Mouse (Mus musculus): Measurements from ENCODE around the gene D130052B06Rik. TPM values are rescaled to one million over a fixed set of nuclear protein-coding genes. Genes with fewer than 3 reads are reported as not detected.

D130052B06Rik gene
- polyA plus RNA-seq, 1 experiment from 2014 or later = 0.16 TPM

GRCm38 (mm10) chr11:33607784-33608183 is 8.7 kb downstream of the D130052B06Rik start:
- H3K27me3 ChIP-seq = 0 out of 2 replicates have a peak, but pooled peaks cover 5% of the 10 kb centered on the region
- no peaks in the 10 kb centered on the region for H3K36me3 ChIP-seq
- WGBS = 39% methylated on average over 3 of the region's 3 CpGs
- no peak for ATAC-seq (ENCODE audit: low FRiP score)
- no peak overlapping the region for H3K27ac ChIP-seq
- H3K4me3 ChIP-seq = no peak overlapping the region
- no peaks in the 10 kb centered on the region for H3K9me3 ChIP-seq
- H3K4me2 ChIP-seq = no peak overlapping the region
- H3K9ac ChIP-seq = no peak overlapping the region
- no peaks in the 10 kb centered on the region for H3K4me1 ChIP-seq (replicated peaks)

- Histone ChIP-seq H3K36me3 (no peaks in the 10 kb centered on the region), H3K9me3 (no peaks in the 10 kb centered on the region), H3K27ac (no peak overlapping the region), H3K4me3 (no peak overlapping the region), H3K4me1 (replicated peaks) (no peaks in the 10 kb centered on the region), H3K27me3 (peaks cover 13% of the 10 kb centered on the region; the same call in 1 of the 2 replicates), H3K9ac (no peak overlapping the region), H3K4me2 (no peak overlapping the region)
- WGBS = 10% methylated on average over 15 of the region's 15 CpGs
- ATAC-seq (ENCODE audit: low FRiP score) = peak; percentile 77; the same call in 1 of the 2 replicates
Observed at GRCm38 (mm10) chr11:33614218-33614617, 15.1 kb downstream of the D130052B06Rik start.

GRCm38 (mm10) chr11:33627136-33627742 is 28.1 kb downstream of the D130052B06Rik start:
- Histone ChIP-seq H3K9ac (no peak overlapping the region), H3K27me3 (no peaks in the 10 kb centered on the region), H3K4me2 (no peak overlapping the region), H3K9me3 (no peaks in the 10 kb centered on the region), H3K4me3 (no peak overlapping the region), H3K4me1 (replicated peaks) (no peaks in the 10 kb centered on the region), H3K27ac (no peak overlapping the region), H3K36me3 (no peaks in the 10 kb centered on the region)
- WGBS = 90% methylated on average over 4 of the region's 4 CpGs
- ATAC-seq (ENCODE audit: low FRiP score) = no peak

GRCm38 (mm10) chr11:33637107-33637506 is 38.0 kb downstream of the D130052B06Rik start:
- no peak overlapping the region for H3K4me2 ChIP-seq
- no peaks in the 10 kb centered on the region for H3K27me3 ChIP-seq
- H3K9ac ChIP-seq = no peak overlapping the region
- no peak overlapping the region for H3K27ac ChIP-seq
- no peak for ATAC-seq (ENCODE audit: low FRiP score)
- H3K9me3 ChIP-seq = no peaks in the 10 kb centered on the region
- H3K4me1 ChIP-seq (replicated peaks) = no peaks in the 10 kb centered on the region
- peaks cover 7% of the 10 kb centered on the region for H3K36me3 ChIP-seq
- H3K4me3 ChIP-seq = no peak overlapping the region
- 96% methylated on average over 2 of the region's 2 CpGs for WGBS

GRCm38 (mm10) chr11:33649358-33649757 is 50.3 kb downstream of the D130052B06Rik start:
- H3K36me3 ChIP-seq = no peaks in the 10 kb centered on the region
- no peaks in the 10 kb centered on the region for H3K9me3 ChIP-seq
- 75% methylated on average over 2 of the region's 2 CpGs for WGBS
- H3K4me2 ChIP-seq = no peak overlapping the region
- H3K4me3 ChIP-seq = no peak overlapping the region
- H3K27me3 ChIP-seq = no peaks in the 10 kb centered on the region
- ATAC-seq (ENCODE audit: low FRiP score) = no peak
- no peak overlapping the region for H3K9ac ChIP-seq
- no peaks in the 10 kb centered on the region for H3K4me1 ChIP-seq (replicated peaks)
- H3K27ac ChIP-seq = no peak overlapping the region

- H3K9me3 ChIP-seq = no peaks in the 10 kb centered on the region
- no peak overlapping the region for H3K4me3 ChIP-seq
- peaks cover 5% of the 10 kb centered on the region for H3K4me1 ChIP-seq (replicated peaks)
- 92% methylated on average over 2 of the region's 2 CpGs for WGBS
- no peaks in the 10 kb centered on the region for H3K27me3 ChIP-seq
- no peak overlapping the region for H3K9ac ChIP-seq
- H3K27ac ChIP-seq = no peak overlapping the region
- no peak overlapping the region for H3K4me2 ChIP-seq
- ATAC-seq (ENCODE audit: low FRiP score) = no peak
- H3K36me3 ChIP-seq = no peaks in the 10 kb centered on the region
Observed at GRCm38 (mm10) chr11:33654485-33654884, 55.4 kb downstream of the D130052B06Rik start.

- Histone ChIP-seq H3K4me1 (replicated peaks) (peaks cover 5% of the 10 kb centered on the region), H3K27ac (no peak overlapping the region), H3K4me2 (no peak overlapping the region), H3K9me3 (no peaks in the 10 kb centered on the region), H3K9ac (no peak overlapping the region), H3K27me3 (no peaks in the 10 kb centered on the region), H3K4me3 (no peak overlapping the region), H3K36me3 (no peaks in the 10 kb centered on the region)
- WGBS = 89% methylated on average over 3 of the region's 3 CpGs
- ATAC-seq (ENCODE audit: low FRiP score) = no peak
Observed at GRCm38 (mm10) chr11:33655221-33655620, 56.1 kb downstream of the D130052B06Rik start.

GRCm38 (mm10) chr11:33655861-33656593 is 56.9 kb downstream of the D130052B06Rik start:
- H3K4me1 ChIP-seq (replicated peaks) = peaks cover 5% of the 10 kb centered on the region
- whole genome bisulfite sequencing = 78% methylated on average over 7 of the region's 7 CpGs
- no peaks in the 10 kb centered on the region for H3K27me3 ChIP-seq
- H3K4me3 ChIP-seq = no peak overlapping the region
- ATAC-seq (ENCODE audit: low FRiP score) = no peak
- no peaks in the 10 kb centered on the region for H3K9me3 ChIP-seq
- H3K9ac ChIP-seq = no peak overlapping the region
- H3K36me3 ChIP-seq = no peaks in the 10 kb centered on the region
- H3K27ac ChIP-seq = no peak overlapping the region
- no peak overlapping the region for H3K4me2 ChIP-seq

- Histone ChIP-seq H3K27ac (no peak overlapping the region), H3K4me3 (no peak overlapping the region), H3K4me1 (replicated peaks) (peaks cover 18% of the 10 kb centered on the region), H3K4me2 (no peak overlapping the region), H3K9ac (no peak overlapping the region), H3K36me3 (no peaks in the 10 kb centered on the region), H3K27me3 (no peaks in the 10 kb centered on the region), H3K9me3 (no peaks in the 10 kb centered on the region)
- 86% methylated on average over 13 of the region's 13 CpGs for WGBS
- no peak for ATAC-seq (ENCODE audit: low FRiP score)
Observed at GRCm38 (mm10) chr11:33660016-33660913, 61.2 kb downstream of the D130052B06Rik start.

GRCm38 (mm10) chr11:33663599-33663998 is 64.5 kb downstream of the D130052B06Rik start:
- H3K4me3 ChIP-seq = no peak overlapping the region
- H3K27ac ChIP-seq = no peak overlapping the region
- 88% methylated on average over 2 of the region's 2 CpGs for WGBS
- no peaks in the 10 kb centered on the region for H3K9me3 ChIP-seq
- H3K36me3 ChIP-seq = no peaks in the 10 kb centered on the region
- H3K4me1 ChIP-seq (replicated peaks) = peaks cover 33% of the 10 kb centered on the region
- H3K9ac ChIP-seq = no peak overlapping the region
- no peaks in the 10 kb centered on the region for H3K27me3 ChIP-seq
- ATAC-seq (ENCODE audit: low FRiP score) = no peak
- H3K4me2 ChIP-seq = no peak overlapping the region

GRCm38 (mm10) chr11:33668376-33668775 is 69.3 kb downstream of the D130052B06Rik start:
- Histone ChIP-seq H3K4me3 (no peak overlapping the region), H3K36me3 (no peaks in the 10 kb centered on the region), H3K4me1 (replicated peaks) (peaks cover 40% of the 10 kb centered on the region), H3K9ac (no peak overlapping the region), H3K27me3 (no peaks in the 10 kb centered on the region; the same call in 1 of the 2 replicates), H3K9me3 (no peaks in the 10 kb centered on the region), H3K27ac (peak overlapping the region; percentile 59), H3K4me2 (no peak overlapping the region)
- 51% methylated on average over 6 of the region's 6 CpGs for WGBS
- no peak for ATAC-seq (ENCODE audit: low FRiP score)

Data from hindbrain, embryonic 13.5 days (tissue).